In genomic region chr10:25023601-25024157, GRCm38 (mm10) we compare ENCODE assay signal across 8 mouse cellular contexts.
DNase-seq lines count a peak whose midpoint lies in the region; ATAC-seq and TF ChIP-seq lines count a peak whose summit lies in the region.

No protein-coding gene starts in this region.

- no peak overlapping the region for H3K4me2 ChIP-seq in hindbrain, embryonic 13.5 days
- no peak overlapping the region for H3K4me2 ChIP-seq in hindbrain, embryonic 11.5 days (replicated peaks; ENCODE audit: low read depth, low read length)
- no peak overlapping the region for H3K4me2 ChIP-seq in midbrain, embryonic 15.5 days
- no peak overlapping the region for H3K4me2 ChIP-seq in stomach, postnatal 0 days (replicated peaks; ENCODE audit: low read depth)

- 62% methylated on average over 7 of the region's 7 CpGs for WGBS in hindbrain, embryonic 13.5 days
- WGBS in hindbrain, embryonic 11.5 days: 80% methylated on average over 7 of the region's 7 CpGs
- WGBS in embryonic facial prominence, embryonic 10.5 days: 59% methylated on average over 7 of the region's 7 CpGs
- WGBS in midbrain, embryonic 15.5 days: 58% methylated on average over 7 of the region's 7 CpGs
- 70% methylated on average over 7 of the region's 7 CpGs for WGBS in stomach, postnatal 0 days

- H3K4me1 ChIP-seq in hindbrain, embryonic 13.5 days (replicated peaks): no peaks in the 10 kb centered on the region
- no peaks in the 10 kb centered on the region for H3K4me1 ChIP-seq in hindbrain, embryonic 11.5 days (replicated peaks; ENCODE audit: control insufficient read depth, insufficient read depth, low read length)
- H3K4me1 ChIP-seq in embryonic facial prominence, embryonic 10.5 days: peaks cover 7% of the 10 kb centered on the region; the same call in 1 of the 2 replicates
- no peaks in the 10 kb centered on the region for H3K4me1 ChIP-seq in midbrain, embryonic 15.5 days
- no peaks in the 10 kb centered on the region for H3K4me1 ChIP-seq in stomach, postnatal 0 days (replicated peaks; ENCODE audit: control insufficient read depth, insufficient read depth)

- H3K36me3 ChIP-seq in hindbrain, embryonic 13.5 days: no peaks in the 10 kb centered on the region
- H3K36me3 ChIP-seq in hindbrain, embryonic 11.5 days (ENCODE audit: control insufficient read depth, insufficient read depth, low read length): no peaks in the 10 kb centered on the region
- H3K36me3 ChIP-seq in embryonic facial prominence, embryonic 10.5 days (replicated peaks): no peaks in the 10 kb centered on the region
- no peaks in the 10 kb centered on the region for H3K36me3 ChIP-seq in midbrain, embryonic 15.5 days (replicated peaks)
- no peaks in the 10 kb centered on the region for H3K36me3 ChIP-seq in stomach, postnatal 0 days (ENCODE audit: control insufficient read depth, insufficient read depth, low read length)

- peaks cover 8% of the 10 kb centered on the region; the same call in 1 of the 2 replicates for H3K9me3 ChIP-seq in hindbrain, embryonic 13.5 days
- H3K9me3 ChIP-seq in hindbrain, embryonic 11.5 days (ENCODE audit: control insufficient read depth, low read length): no peaks in the 10 kb centered on the region
- H3K9me3 ChIP-seq in embryonic facial prominence, embryonic 10.5 days: peaks cover 3% of the 10 kb centered on the region; the same call in 1 of the 2 replicates
- H3K9me3 ChIP-seq in midbrain, embryonic 15.5 days: no peaks in the 10 kb centered on the region
- H3K9me3 ChIP-seq in stomach, postnatal 0 days (ENCODE audit: control insufficient read depth, low read length): no peaks in the 10 kb centered on the region

- intact Hi-C loops in heart, postnatal 36 days (cut with DNase I): no loop called here

- no peak overlapping the region for H3K9ac ChIP-seq in hindbrain, embryonic 13.5 days
- H3K9ac ChIP-seq in hindbrain, embryonic 11.5 days (ENCODE audit: low read depth, low read length): no peak overlapping the region
- H3K9ac ChIP-seq in midbrain, embryonic 15.5 days: no peak overlapping the region
- H3K9ac ChIP-seq in stomach, postnatal 0 days (ENCODE audit: low read length): no peak overlapping the region

- H3K4me3 ChIP-seq in hindbrain, embryonic 13.5 days: no peak overlapping the region
- H3K4me3 ChIP-seq in hindbrain, embryonic 11.5 days (ENCODE audit: low read depth, low read length): no peak overlapping the region
- no peak overlapping the region for H3K4me3 ChIP-seq in embryonic facial prominence, embryonic 10.5 days
- no peak overlapping the region for H3K4me3 ChIP-seq in midbrain, embryonic 15.5 days
- H3K4me3 ChIP-seq in stomach, postnatal 0 days (ENCODE audit: low read depth, low read length): no peak overlapping the region

- no peak for TF ChIP-seq CTCF in stomach, postnatal 0 days (IDR thresholded peaks at IDR 0.05; ENCODE audit: low read depth)

- no peak overlapping the region for H3K27ac ChIP-seq in hindbrain, embryonic 13.5 days
- H3K27ac ChIP-seq in hindbrain, embryonic 11.5 days (ENCODE audit: low read depth, low read length): no peak overlapping the region
- H3K27ac ChIP-seq in embryonic facial prominence, embryonic 10.5 days (replicated peaks): no peak overlapping the region
- 0 out of 2 replicates have a peak overlapping the region, but pooled peaks have one; percentile 49 for H3K27ac ChIP-seq in midbrain, embryonic 15.5 days
- H3K27ac ChIP-seq in stomach, postnatal 0 days (replicated peaks): no peak overlapping the region

- peak; percentile 78 for ATAC-seq in hindbrain, embryonic 13.5 days (ENCODE audit: low FRiP score)
- no peak for ATAC-seq in hindbrain, embryonic 11.5 days (ENCODE audit: low FRiP score)
- ATAC-seq in midbrain, embryonic 15.5 days (replicated peaks): peak; percentile 79
- no peak for ATAC-seq in stomach, postnatal 0 days (ENCODE audit: low FRiP score, low TSS enrichment)

- H3K27me3 ChIP-seq in hindbrain, embryonic 13.5 days: no peaks in the 10 kb centered on the region
- no peaks in the 10 kb centered on the region for H3K27me3 ChIP-seq in hindbrain, embryonic 11.5 days (ENCODE audit: control insufficient read depth, insufficient read depth, low read length)
- no peaks in the 10 kb centered on the region for H3K27me3 ChIP-seq in embryonic facial prominence, embryonic 10.5 days (replicated peaks; ENCODE audit: low read depth, poor library complexity, severe bottlenecking)
- no peaks in the 10 kb centered on the region for H3K27me3 ChIP-seq in midbrain, embryonic 15.5 days (replicated peaks)
- H3K27me3 ChIP-seq in stomach, postnatal 0 days (ENCODE audit: control insufficient read depth, insufficient read depth, low read length): no peaks in the 10 kb centered on the region

- no peak for DNase-seq in hindbrain, embryonic 11.5 days (ENCODE audit: low spot score)
- peak; percentile 69 for DNase-seq in adrenal gland, postnatal 10 days
- DNase-seq in embryonic facial prominence, embryonic 10.5 days (ENCODE audit: low spot score): peak; percentile 37
- DNase-seq in heart, postnatal 36 days: peak; percentile 9 to 49
- no peak for DNase-seq in urinary bladder, postnatal 14 days (ENCODE audit: low spot score)
- DNase-seq in stomach, postnatal 0 days (ENCODE audit: low spot score): no peak

- TF ChIP-seq EP300 in stomach, postnatal 0 days (optimal IDR thresholded peaks at IDR 0.05): no peak

Comparison
In these comparisons a context has a peak if more than half of its experiments do, and no peak if none do; other contexts are left out.
1. ATAC-seq: peak in hindbrain, embryonic 13.5 days (single experiment) and midbrain, embryonic 15.5 days (single experiment); none in hindbrain, embryonic 11.5 days (single experiment) and stomach, postnatal 0 days (single experiment).
2. DNase-seq: peak in adrenal gland, postnatal 10 days (single experiment), embryonic facial prominence, embryonic 10.5 days (single experiment) and heart, postnatal 36 days (2 of 2); none in hindbrain, embryonic 11.5 days (single experiment), urinary bladder, postnatal 14 days (single experiment) and stomach, postnatal 0 days (single experiment).